Mouse (Mus musculus) kidney, postnatal 4 days (tissue): ENCODE measurements around the gene Pex11a.
"Not testable (repeated sequence)": the region's sequence is repeated elsewhere in the genome, so short reads cannot be mapped to it uniquely, and the experiment has no call there.

Experiments
- DNase-seq, 2 experiments: peaks; one replicate each; pipeline ENCODE4 v3.0.0; 2021; ENCODE audit warnings: mixed read lengths in 2 of 2

Gene Pex11a

DNA sequence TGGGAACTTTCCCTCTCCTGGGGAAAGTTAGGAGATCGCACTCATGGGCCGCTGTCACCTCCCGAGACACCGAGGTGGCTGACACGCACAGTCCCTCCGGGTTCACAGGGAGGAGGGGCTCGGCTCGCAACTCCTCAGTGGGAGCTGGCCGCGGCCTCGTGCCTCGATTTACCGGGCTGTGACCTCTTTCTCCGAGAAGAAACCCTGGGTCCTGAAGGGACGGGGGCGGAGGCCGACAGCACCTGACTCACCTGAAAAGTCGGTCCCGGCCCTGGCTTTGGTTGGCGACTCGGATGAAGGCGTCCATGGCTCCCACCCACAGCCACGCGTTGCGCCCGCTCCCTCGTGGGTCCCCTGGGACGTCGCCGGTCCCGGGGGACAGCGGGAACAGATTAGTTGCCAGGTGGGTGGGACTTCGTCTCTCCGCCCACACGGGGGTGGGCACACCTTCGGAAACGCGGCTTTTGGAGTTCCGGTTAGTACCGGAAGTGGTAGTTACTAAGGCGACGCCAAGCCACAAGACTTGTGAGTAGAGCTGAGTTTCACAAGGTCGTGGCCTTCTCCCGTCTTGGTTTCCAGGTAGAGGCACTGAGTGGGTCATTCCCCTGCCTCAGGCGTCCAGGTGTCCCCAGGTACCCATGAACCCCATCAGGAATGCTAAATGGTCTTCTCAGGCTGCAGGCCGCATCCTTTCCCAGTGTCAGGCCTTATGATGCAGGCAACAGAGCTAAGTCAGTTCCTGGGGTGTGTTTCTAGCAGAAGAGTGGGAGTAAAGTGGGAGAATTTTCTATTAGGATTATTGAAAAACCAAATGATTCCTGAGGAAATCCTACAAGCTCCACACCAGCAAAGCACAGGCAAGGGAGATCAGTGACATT is at the start of gene Pex11a, which contains the start of gene Wdr93:
Gene Pex11a, minus strand, starts transcription at position 473 of the 878 bp plus-strand sequence.
Gene Wdr93, plus strand, starts transcription at position 505 of the 878 bp plus-strand sequence.
- DNase-seq = peak; percentile 84 to 89

- DNase-seq = not testable (repeated sequence)
These were observed 46.9 kb upstream of the Pex11a start for GRCm38 (mm10) chr7:79789812-79790211.

- DNase-seq = peak; percentile 79 to 83
These were observed 43.4 kb upstream of the Pex11a start for GRCm38 (mm10) chr7:79786295-79786694.

GRCm38 (mm10) chr7:79782516-79782855 is 39.6 kb upstream of the Pex11a start:
- no peak for DNase-seq

GRCm38 (mm10) chr7:79781826-79782515 is 39.0 kb upstream of the Pex11a start:
- DNase-seq = no peak

GRCm38 (mm10) chr7:79780647-79781626 is 38.0 kb upstream of the Pex11a start:
- DNase-seq = peak; percentile 84 to 87

DNA sequence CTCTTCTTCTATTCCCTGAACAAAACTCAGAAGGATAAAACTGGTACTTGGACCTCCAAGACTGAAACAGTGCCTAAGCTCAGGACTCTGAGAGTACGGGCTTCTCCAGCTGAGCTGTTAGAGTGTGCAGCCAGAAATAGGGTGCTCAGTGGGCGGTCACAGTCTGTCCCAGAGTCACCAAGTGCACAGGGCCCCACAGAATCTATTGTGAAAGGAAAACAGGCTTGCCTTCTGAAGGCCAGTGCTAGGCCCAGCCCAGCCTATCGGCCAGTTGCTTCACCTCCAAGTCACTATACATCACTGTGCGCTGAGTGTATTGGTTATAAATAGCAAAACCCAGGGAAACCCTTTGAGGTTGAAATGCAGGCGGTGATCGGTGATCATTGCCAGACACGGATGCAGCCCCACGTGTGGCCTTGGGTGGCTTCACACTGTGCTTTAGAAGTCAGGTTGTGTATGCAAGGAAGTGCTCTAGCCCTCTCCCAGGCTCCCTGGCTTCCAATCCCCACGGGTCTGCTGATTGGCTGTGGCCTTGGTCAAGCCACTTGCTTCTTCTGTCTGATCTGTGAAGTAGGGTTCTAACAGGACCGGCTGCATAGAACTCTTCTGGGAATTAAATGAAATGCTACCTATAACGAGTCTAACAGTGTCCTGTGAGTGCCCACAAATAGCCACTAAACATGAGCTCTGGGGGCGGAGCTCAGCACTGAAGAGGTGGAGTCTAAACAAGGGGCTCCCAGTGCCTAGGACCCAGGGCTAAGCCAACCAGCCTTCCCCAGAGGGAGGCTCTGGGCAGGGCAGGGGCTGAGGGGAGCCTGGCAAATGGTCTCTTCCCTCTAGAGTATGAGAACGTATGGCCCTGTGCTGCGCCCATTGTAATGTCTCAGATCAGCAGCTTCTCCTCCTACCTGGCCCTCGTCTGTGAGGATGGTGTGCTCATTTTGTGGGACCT is 28.9 kb upstream of the Pex11a start:
- DNase-seq = no peak

DNA sequence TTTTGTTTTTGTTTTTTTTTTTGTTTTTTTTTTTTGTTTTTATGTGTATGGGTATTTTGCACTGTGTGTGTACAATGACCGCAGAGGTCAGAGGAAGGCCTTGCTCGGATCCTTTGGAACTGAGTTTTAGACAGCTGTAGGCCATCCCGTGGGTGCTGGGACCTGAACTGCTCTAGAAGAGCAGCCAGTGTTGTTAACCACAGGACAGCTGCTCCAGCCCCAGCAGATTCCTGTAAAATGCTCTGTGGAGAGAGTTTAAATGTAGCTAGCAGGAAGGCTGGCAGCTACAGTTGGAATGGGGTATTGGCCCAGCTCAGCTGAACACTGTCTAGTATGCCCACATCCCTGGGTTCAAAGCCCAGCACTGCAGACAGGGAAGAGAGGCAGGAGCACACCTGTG is 26.7 kb upstream of the Pex11a start:
- DNase-seq = no peak

GRCm38 (mm10) chr7:79765991-79766390 is 23.1 kb upstream of the Pex11a start:
- DNase-seq = no peak

GRCm38 (mm10) chr7:79762106-79762505 is 19.2 kb upstream of the Pex11a start:
- no peak for DNase-seq

DNA sequence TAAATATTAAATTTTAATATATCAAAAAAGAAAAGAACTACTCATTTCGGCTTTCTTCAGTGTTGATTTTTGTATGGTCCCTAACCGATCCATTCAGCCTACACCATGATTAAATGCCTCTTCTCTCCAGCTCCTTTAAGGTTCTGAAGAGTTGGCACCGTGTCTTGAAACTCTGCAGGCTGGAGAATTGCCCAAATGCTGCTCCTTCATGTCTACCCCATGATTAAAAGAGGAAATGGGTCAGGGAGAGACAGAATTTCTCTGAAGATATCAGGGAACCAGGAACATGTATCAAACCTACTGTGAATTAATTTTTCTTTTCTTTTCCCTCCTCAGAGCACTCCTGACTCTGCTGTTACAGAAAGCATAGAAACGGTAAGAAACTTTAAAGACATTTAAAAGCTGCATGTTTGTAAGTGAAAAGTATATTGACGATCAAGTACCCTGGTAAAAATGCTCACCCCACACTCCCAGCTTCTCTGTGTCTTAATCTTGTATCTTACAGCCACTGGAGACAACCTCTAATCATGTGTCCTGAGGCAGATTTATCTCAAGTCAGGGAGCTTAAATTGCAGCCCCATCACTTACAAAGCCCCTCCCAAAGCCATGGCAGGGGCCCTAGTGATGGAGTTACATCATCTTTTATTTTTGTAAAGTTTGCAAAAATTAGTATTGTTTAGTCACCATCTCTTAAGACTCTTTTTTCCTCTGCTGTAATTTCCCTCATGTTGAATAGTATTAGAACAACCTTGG is 18.4 kb upstream of the Pex11a start:
- DNase-seq = no peak

- no peak for DNase-seq
These were observed 16.8 kb upstream of the Pex11a start for GRCm38 (mm10) chr7:79759766-79760165.

DNA sequence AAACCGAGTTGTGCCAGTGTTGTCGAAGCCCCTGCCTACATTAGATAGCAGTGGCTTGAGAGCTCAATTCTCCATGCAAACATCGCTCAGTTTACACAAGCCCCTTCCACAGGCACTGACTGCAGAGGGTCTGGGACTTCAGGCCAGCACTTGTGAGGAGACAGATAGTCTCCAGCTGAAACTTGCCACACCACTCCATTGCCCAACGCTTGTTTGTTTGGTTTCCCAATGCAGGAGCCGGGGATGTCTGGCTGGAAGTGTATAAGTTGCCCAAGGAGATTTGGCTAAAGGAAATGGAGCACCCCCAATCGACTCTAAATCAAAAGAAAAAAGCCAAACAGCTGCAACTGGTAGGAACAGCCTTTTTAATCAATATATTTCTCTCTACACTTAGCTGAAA is 15.2 kb upstream of the Pex11a start:
- no peak for DNase-seq

GRCm38 (mm10) chr7:79756334-79756733 is 13.4 kb upstream of the Pex11a start:
- DNase-seq = no peak

- no peak for DNase-seq
These were observed 6.6 kb upstream of the Pex11a start for GRCm38 (mm10) chr7:79749511-79749910.

- no peak for DNase-seq
These were observed 4.7 kb upstream of the Pex11a start for GRCm38 (mm10) chr7:79747659-79748058.

- no peak for DNase-seq
These were observed 1.7 kb upstream of the Pex11a start for GRCm38 (mm10) chr7:79744585-79744984.

DNA sequence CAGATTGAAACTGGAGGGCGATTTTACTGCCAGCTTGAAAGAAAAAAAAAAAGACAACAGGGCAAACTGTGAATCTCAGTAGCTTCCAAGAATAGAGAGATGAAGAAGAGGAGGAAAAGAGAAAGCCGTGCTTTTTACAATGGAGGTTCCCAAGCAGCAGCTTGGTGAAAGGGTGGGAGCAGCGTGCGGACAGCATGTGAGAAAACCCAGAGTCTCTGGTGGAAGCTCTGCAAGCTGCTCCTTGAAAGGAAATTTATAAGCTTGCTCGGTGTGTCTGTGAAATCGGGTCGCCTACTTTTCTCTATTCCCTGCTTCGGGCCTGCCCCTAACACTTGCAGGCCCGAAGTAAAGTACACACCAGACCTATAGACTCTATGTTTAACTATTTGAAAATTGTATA is 1.1 kb upstream of the Pex11a start:
- DNase-seq = no peak

GRCm38 (mm10) chr7:79742277-79742658 is 663 bp downstream of the Pex11a start:
- DNase-seq = no peak

DNA sequence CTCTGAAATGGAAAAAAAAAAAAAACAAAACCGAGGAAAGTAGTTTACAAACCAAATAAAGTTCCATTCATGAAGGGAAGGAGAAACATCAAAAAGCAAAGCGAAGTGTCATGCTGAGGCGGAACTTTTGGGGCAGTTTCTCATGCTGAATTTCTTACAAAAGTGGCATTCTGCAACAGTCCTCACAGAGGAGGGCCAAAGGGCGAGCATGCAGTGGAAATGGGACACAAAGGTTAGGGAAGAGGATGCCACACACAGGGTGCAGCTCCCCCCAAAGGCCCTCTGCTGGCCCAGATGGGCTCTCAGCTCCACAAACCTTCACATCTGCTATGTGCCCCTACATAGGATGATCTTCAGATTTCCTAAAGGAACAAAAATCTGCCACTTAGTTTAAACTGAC is 2.7 kb downstream of the Pex11a start:
- DNase-seq = no peak

DNA sequence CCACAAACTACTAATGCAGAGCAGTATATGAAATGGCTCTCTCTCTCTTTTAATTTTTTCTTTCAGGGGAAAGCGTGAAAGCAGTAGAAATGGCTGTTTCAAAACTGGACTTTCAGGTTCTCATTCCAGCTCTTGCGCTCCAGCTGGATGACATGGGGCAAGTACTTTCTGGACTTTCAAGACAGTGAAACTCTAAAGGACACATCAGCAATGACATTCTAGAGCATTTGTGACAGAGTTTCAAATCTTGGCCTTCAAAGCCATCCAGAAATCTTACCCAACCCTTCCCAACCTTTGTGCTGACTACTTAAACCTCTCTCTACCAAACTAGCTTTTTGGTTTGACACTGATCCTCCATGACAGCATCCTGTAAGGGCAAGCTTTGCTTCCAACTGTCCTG is 4.0 kb downstream of the Pex11a start:
- DNase-seq = no peak
